8 mouse cellular contexts compared by ENCODE assay signal in genomic region chr19:18548668-18549067, GRCm38 (mm10).
A peak's percentile ranks its signal among the peaks of the same experiment; 100 is the strongest.
DNase-seq lines count a peak whose midpoint lies in the region; ATAC-seq and TF ChIP-seq lines count a peak whose summit lies in the region.
"Had no signal": no experiment of that assay in that cellular context is flagged by ENCODE, and none has a peak within 500 bp of the region (broad histone marks: within the 10 kb centered on the region; RNA-seq: fewer than 3 reads in every experiment).

No protein-coding gene starts in this region.

- DNase-seq in B cell, adult 2 months: peak; percentile 32 to 37
- DNase-seq in MEL (ENCODE audit: low read depth, low spot score): peak; percentile 61
- peak; percentile 17 for DNase-seq in cerebellum, adult 9-11 months
- peak; percentile 13 to 74 for DNase-seq in frontal cortex, postnatal 14 days (ENCODE audit: low spot score in 2 of 2)
- DNase-seq in large intestine, adult 2 months (ENCODE audit: low read depth, low spot score): peak; percentile 7
- DNase-seq in lung, postnatal 0 days (ENCODE audit: low spot score): peak; percentile 81
- peak; percentile 13 for DNase-seq in retina, adult 2 months (ENCODE audit: low read depth, low spot score)

- ATAC-seq in lung, postnatal 0 days: 0 out of 2 replicates have a peak, but pooled peaks have one; percentile 32

- H3K9ac ChIP-seq in MEL (ENCODE audit: control insufficient read depth, low read depth, low read length, poor library complexity, severe bottlenecking): no peak overlapping the region
- H3K9ac ChIP-seq in lung, postnatal 0 days (replicated peaks; ENCODE audit: low read depth): no peak overlapping the region
- H3K9ac ChIP-seq: heart, embryonic 15.5 days had no signal

- no peaks in the 10 kb centered on the region for H3K4me1 ChIP-seq in MEL (ENCODE audit: control insufficient read depth in 1 of 2, insufficient read depth in 2 of 2, low read length in 2 of 2)
- H3K4me1 ChIP-seq in lung, postnatal 0 days (ENCODE audit: insufficient read depth, low read depth, low read length): no peaks in the 10 kb centered on the region
- H3K4me1 ChIP-seq: heart, embryonic 15.5 days had no signal

- WGBS in large intestine, adult 2 months: 6% methylated on average over 4 of the region's 4 CpGs
- WGBS in lung, postnatal 0 days: 7% methylated on average over 4 of the region's 4 CpGs

- H3K27me3 ChIP-seq in MEL (ENCODE audit: control insufficient read depth in 1 of 2, insufficient read depth in 2 of 2, low read length in 2 of 2): peaks cover 0 to 3% of the 10 kb centered on the region in 2 experiments; a peak in 1 of 4 replicates
- H3K27me3 ChIP-seq in lung, postnatal 0 days (replicated peaks; ENCODE audit: insufficient read depth, low read length): no peaks in the 10 kb centered on the region
- H3K27me3 ChIP-seq: heart, embryonic 15.5 days had no signal

- H3K36me3 ChIP-seq in MEL (ENCODE audit: control insufficient read depth in 1 of 2, insufficient read depth in 2 of 2, low read length in 2 of 2): no peaks in the 10 kb centered on the region
- H3K36me3 ChIP-seq in lung, postnatal 0 days (ENCODE audit: insufficient read depth, low read length): no peaks in the 10 kb centered on the region
- H3K36me3 ChIP-seq: heart, embryonic 15.5 days had no signal

- no peaks in the 10 kb centered on the region for H3K79me2 ChIP-seq in MEL (ENCODE audit: control insufficient read depth, insufficient read depth, low read length, poor library complexity)

- peak; percentile 32 to 74 (median 32) for TF ChIP-seq CTCF in MEL (IDR thresholded peaks at IDR 0.05 in 2 of 3, conservative IDR thresholded peaks at IDR 0.05 in 1 of 3; ENCODE audit: control insufficient read depth in 1 of 3, insufficient read depth in 1 of 3, low read depth in 2 of 3, low read length in 3 of 3, poor library complexity in 1 of 3, severe bottlenecking in 1 of 3)
- TF ChIP-seq CTCF in lung, postnatal 0 days (IDR thresholded peaks at IDR 0.05): peak; percentile 82

- no peak for TF ChIP-seq POLR2A in MEL (IDR thresholded peaks at IDR 0.05; ENCODE audit: control insufficient read depth in 1 of 2, insufficient read depth in 1 of 2, low read depth in 1 of 2, low read length in 2 of 2, poor library complexity in 1 of 2)

- H3K27ac ChIP-seq in MEL (ENCODE audit: control insufficient read depth, low read depth, low read length): no peak overlapping the region
- H3K27ac ChIP-seq in lung, postnatal 0 days (ENCODE audit: low read length): no peak overlapping the region
- H3K27ac ChIP-seq: heart, embryonic 15.5 days had no signal

- TF ChIP-seq RAD21 in MEL (IDR thresholded peaks at IDR 0.05; ENCODE audit: low read depth, low read length): peak; percentile 78

- H3K4me2 ChIP-seq in lung, postnatal 0 days (replicated peaks; ENCODE audit: low read depth, low read length): no peak overlapping the region
- H3K4me2 ChIP-seq: heart, embryonic 15.5 days had no signal

- no peak for TF ChIP-seq EP300 in MEL (IDR thresholded peaks at IDR 0.05; ENCODE audit: low read depth in 1 of 2, low read length in 2 of 2)
- TF ChIP-seq EP300 in lung, postnatal 0 days (IDR thresholded peaks at IDR 0.05): no peak

- no peaks in the 10 kb centered on the region for H3K9me3 ChIP-seq in MEL (replicated peaks; ENCODE audit: insufficient read depth, low read length)
- no peaks in the 10 kb centered on the region for H3K9me3 ChIP-seq in lung, postnatal 0 days (ENCODE audit: low read length)
- H3K9me3 ChIP-seq: heart, embryonic 15.5 days had no signal

- no peak overlapping the region for H3K4me3 ChIP-seq in MEL (ENCODE audit: control insufficient read depth in 1 of 2, insufficient read depth in 1 of 2, low read depth in 2 of 2, low read length in 2 of 2)
- no peak overlapping the region for H3K4me3 ChIP-seq in lung, postnatal 0 days (ENCODE audit: low read depth, low read length)
- H3K4me3 ChIP-seq: heart, embryonic 15.5 days had no signal

TF ChIP-seq in MEL, 35 proteins besides CTCF, POLR2A, EP300 and RAD21:
- TF ChIP-seq MXI1 (IDR thresholded peaks at IDR 0.05; ENCODE audit: low read depth, low read length) (no peak), SMC3 (IDR thresholded peaks at IDR 0.05; ENCODE audit: low read depth, low read length) (peak; percentile 73), ZC3H11A (IDR thresholded peaks at IDR 0.05; ENCODE audit: low read depth, low read length) (peak; percentile 67)

Comparison
In these comparisons a context has a peak if more than half of its experiments do, and no peak if none do; other contexts are left out.
1. DNase-seq: peak in every context shown above with its lines; median percentile 81 in lung, postnatal 0 days; 61 in MEL; 44 in frontal cortex, postnatal 14 days; 34 in B cell, adult 2 months; 17 in cerebellum, adult 9-11 months; 13 in retina, adult 2 months; 7 in large intestine, adult 2 months.